Mouse (Mus musculus) Muller cell, postnatal 12 days (primary cell): ENCODE data around the gene Tnfrsf8.
"Not testable (repeated sequence)": the region's sequence is repeated elsewhere in the genome, so short reads cannot be mapped to it uniquely, and the experiment has no call there.

Experiments
- DNase-seq: peaks from one replicate; pipeline ENCODE4 v3.0.0-alpha.2; 2015; ENCODE audit errors: inconsistent ontology term

Tnfrsf8 gene

DNA sequence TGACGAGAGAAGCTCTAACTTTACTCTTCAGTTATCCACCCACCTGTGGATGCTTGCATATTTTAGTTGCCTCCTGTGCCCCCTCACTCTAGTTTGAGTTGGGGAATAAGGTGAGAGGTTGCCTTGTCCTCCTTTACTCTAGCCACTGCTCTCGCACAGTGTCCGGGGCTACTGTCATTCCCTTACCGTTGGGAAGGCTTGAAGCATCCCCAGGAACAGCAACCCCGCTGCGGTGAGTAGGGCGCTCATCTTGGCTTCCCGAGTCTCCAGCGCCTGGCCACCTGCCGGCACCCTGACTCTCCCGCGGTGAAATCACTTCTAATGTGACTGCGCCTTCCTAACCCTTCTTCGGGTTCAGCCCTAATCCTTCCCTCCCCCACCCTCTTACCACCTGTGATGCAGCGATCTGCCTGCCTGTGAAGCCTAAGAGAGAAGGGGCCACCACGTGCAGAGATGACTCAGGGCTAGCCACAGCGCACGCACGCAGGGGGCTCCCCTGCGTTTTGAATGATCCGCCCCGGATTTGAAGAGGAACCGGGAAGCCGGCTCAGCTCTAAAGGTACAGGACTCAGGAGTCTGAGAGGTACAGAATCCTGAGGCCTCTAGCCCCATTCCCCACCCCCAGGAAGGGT lies at the start of gene Tnfrsf8:
Gene Tnfrsf8, minus strand, starts transcription at position 329 of the 632 bp plus-strand sequence.
- no peak for DNase-seq

DNA sequence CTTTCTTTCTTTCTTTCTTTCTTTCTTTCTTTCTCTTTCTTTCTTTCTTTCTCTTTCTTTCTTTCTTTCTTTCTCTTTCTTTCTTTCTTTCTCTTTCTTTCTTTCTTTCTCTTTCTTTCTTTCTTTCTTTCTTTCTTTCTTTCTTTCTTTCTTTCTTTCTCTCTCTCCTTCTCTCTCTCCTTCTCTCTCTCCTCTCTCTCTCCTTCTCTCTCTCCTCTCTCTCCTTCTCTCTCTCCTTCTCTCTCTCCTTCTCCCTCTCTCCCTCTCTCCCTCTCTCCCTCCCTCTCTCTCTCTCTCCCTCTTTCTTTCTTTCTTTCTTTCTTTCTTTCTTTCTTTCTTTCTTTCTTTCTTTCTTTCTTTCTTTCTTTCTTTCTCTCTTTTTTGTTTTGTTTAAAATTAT lies 46.7 kb upstream of the Tnfrsf8 start:
- not testable (repeated sequence) for DNase-seq

DNA sequence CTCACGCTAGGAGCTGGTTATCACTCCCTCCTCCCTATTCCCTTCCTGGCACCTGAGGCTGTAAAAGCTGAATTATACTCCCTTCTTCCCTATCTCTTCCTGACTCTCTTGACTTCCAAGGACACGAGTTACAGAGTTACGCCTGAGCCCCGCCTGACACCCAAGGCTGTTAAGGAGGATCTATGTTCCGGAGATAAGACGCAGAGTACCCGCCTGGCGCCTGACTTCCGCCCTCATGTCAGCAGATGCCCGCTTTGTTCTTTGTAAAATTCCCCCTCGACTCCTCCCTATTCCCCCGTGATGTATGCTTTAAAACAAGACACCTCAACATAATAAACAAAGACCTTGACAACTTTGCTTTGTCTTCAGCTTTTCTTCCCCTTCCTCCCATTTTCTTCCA lies 46.1 kb upstream of the Tnfrsf8 start:
- DNase-seq, result no peak

DNA sequence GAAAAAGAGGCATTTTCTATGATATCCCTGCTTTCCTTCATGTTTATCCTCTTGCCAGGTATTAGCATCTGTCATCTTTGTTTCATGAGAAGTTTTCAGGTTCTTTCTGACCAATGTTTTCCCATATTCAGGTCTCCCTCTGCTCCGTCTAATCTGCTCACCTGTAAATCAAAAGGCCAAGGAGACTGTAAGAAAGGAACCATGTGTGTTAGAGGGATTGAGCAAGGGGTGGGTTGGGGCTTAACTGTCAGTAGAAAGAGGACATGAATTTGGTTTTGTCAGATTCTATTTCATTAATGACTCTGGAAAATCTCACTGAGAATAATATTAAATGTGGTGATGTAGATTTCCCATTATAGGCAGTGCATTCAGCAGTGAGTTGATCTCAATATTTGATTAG lies 45.6 kb upstream of the Tnfrsf8 start:
- DNase-seq, result no peak

DNA sequence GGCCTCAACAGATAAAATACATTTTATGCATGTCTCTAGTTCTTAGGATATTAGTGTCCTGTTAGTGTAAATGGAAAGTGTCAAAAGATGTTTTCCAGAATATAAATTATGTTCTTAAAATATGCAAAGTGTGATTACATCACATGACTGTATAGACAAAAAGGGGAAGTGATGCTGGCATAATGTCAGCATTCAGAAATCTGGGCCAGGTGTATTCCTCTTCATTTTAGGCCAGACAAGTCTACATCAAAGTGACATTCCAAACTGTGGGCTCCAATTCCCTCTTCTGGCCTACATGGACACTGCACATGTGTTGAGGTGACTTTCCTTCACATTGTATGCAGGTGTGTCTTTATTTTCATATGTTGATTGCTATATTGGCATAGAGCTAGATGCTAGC lies 41.3 kb upstream of the Tnfrsf8 start:
- DNase-seq, result no peak

DNA sequence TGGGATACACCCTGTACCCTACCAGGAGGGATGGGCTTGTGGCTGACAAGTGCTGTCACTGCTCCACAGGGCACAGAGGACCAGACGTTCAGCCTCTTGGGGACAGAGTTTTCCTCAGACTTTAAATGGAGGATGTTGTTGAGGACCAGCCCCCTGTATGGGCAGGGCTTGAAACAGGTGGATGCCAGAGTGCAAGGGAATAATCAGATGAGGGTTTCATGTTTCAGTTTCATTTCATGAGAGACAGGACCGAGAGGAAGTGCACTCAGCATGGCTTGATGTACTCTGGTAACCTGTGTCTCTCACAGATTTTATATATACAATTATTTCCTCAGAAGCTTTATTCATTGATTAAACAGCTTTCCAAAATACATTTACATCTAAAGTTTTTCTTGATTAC lies 38.9 kb upstream of the Tnfrsf8 start:
- no peak for DNase-seq

DNA sequence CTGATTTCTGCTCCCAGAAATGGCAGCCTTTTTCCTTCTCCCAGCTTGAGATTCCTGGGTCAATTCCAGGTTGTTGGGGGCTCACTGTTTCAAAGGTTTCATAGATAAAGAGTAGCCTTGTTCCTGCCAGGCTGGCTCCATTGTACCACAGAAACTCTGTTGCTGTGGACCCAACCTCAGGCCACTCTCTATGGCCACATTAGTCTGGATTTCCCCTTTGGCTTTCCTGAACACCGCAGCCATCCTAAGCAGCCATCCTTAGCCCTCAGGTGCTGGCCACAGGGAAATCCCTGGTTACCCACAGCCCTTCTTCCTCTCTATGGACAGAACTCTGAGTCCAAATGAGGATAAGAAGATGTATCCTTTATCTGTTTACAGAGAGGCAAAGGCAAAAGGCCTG lies 30.0 kb upstream of the Tnfrsf8 start:
- DNase-seq, result no peak

DNA sequence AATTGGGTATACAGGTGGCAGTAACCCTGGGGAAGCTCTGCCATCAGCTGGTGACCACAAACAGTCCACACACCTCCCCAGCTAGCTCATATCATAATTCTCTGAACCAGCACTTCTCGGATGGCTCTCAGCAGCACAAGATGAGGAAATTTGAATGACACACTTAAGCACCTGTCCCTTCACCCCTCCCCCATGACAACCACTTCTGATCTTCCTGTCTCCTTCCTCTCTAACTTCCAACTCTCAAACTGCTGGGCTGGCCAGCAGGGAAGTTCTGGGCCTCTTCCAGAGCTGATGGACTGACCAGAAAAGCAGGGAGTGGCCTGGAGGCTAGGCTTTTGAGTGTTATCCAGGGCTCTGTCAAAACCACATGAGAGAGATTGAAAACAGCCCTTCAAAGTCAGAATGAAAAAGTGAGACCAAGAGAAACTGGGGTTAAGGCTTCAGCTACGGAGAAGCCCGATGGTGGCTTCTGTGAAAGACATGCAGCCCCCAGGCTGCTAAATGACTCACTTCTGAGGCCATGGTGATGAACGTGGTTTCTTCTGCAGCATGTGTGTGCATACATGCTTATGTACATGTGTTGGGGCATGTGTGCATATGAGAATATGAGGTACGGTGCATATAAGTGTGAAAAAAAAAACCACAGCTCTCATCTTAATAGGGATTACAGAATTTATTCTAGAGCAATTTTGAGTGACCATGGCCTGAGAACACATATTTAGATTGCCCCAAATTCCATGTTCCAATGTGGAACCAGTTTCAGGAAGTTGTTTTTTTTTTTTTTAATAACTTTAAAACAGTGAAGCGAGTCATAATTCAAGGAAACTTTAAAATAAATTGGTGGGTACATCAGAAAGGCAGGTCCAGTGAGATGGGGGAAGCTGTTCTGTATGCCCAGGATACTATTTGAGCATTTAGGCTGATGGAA lies 27.2 kb upstream of the Tnfrsf8 start:
- DNase-seq, result no peak

DNA sequence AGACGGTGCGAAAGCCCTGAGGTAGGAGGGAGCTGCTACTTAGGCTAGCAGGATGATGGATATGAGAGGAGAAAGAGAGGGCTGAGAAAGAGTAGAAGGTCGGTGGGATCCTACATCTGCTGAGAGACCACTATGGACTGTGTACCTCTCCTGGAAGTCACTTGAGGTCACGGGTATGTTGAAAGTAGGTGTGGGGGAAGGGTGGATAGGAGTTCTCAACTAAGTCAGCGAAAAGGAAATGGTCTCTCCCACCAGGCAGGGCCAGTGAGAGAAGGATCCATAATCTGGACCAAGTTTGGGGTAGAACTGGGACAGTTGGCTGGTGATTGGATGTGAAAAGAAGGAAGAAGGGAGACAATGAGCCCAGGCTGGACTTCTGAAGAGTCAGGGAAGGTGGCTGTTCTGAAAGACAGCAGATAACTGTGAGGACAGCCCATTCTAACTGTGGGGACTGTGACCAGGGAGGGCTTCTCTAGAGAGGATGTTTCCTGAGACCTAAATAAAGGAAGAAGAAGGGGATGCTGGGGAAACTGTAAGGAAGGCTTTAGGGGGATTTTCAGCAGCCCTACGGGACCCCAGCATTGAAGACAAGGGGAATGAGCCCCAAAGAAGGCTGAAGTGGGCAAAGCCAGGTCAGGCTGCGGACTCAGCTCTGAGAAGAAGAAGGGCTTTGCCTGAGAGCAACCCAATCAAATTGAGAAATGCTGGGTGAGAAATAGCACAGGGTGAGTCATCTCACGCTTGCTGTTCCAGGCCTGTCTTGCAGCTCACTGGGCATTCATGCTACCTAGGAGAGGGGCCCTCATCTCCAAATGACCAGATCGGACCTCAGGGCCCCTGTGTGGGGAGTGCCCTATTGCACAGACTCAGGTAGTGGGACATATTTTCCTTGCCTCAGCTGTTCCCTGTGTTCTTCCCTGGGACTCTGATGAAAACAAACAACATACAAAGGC lies 23.2 kb upstream of the Tnfrsf8 start:
- DNase-seq, result no peak

DNA sequence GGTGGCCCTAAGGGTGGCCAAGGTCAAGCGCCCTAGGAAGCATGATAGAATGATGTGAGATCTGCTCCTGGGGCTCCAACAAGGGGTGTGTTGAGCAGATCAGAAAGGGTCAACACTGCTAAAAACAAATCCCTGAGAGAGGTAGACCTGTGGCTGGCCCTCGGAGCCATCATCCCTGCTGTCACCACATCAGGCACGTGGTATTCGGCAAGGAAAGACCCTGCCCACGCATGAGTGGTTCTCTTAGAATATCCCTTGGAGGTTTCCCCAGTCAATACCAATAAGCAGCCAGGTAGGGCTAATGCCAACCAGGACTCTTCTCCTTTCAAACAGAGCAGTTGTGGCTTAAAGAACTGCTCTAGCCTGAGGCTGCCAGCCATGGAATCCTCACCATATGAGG lies 21.6 kb upstream of the Tnfrsf8 start:
- DNase-seq, result no peak

DNA sequence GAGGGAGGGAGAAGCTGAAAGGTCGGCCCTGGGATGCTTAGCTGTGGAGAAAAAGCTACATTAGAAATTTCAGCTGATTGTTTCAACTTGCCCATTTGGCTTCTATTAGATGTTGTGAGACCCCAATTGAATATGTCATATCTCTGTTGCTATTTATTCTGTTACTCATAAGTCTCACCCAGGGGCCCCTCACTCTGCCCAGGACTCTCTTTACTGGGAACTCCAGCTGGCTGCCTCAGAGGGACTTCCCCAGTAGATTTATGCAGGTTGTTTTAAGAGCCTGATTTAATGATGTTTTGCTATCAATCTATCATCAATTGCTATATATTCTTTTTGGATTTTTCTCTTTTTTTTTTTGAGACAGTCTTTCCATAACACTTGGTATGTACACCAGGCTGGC lies 21.1 kb upstream of the Tnfrsf8 start:
- DNase-seq, result no peak

DNA sequence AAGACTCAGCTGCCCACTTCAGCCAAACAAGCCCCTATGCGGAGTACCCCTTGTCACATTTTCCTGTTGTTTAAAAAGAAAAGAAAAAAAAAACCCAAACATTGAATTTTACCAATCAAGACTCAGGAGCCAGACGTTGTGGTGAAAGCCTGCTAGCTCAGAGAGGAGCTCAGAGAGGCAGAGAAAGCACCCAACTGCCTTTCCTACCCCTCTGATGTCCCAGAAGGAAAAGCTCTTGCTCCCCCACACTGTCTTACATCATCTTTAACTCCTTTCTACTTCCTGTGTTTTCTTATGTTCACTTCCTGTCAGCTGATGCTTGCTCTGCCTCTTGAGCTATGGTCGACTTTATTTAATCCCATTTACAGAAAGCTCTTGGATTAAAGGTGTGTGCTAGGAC lies 8.7 kb upstream of the Tnfrsf8 start:
- DNase-seq, result no peak

DNA sequence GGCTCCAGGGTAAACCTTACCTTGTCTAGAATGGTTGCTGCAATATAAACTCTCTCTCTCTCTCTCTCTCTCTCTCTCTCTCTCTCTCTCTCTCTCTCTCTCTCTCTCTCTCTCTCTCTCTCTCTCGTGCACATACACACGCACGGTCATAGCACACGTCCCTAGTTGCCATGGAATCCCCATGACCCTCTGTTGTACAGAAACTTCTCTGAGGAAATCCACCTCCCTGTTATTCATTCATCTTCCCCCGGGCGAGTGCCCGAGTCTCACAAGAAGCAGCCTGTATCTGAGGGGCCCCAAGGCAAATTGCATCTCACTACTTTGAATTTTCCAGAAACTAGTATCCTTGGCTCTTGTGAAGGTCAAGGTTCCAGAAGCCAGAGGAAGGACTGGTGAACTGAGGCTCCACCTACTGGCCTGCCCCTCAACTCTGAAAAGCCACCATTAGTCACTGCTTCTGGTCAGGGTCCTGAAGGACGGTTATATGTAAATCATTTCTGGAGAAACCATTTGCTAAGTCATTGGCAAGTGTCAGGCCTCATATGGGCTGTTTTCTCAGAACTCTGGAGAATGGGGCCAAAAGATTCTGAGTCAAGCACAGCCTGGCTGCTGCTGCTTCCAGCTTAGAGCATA lies 8.1 kb upstream of the Tnfrsf8 start:
- DNase-seq, result no peak

DNA sequence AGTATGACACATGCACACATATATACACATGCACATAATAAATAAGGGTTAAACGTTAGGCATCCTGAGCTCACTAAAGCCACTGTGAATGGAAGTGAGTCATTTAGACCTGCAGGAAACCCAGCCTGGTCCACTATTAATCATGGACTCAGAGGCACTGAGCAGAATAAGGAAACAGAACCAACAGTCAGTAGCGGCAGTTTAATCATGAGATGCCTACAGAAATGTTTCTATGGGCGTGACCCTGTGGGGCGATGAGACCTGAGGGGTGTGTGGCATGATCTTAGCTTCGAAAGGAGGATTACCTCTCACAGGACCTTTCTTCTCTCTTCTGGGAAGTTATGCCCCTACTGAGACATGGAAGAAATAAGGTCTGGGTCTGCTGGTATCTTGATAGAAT lies 7.2 kb upstream of the Tnfrsf8 start:
- no peak for DNase-seq

DNA sequence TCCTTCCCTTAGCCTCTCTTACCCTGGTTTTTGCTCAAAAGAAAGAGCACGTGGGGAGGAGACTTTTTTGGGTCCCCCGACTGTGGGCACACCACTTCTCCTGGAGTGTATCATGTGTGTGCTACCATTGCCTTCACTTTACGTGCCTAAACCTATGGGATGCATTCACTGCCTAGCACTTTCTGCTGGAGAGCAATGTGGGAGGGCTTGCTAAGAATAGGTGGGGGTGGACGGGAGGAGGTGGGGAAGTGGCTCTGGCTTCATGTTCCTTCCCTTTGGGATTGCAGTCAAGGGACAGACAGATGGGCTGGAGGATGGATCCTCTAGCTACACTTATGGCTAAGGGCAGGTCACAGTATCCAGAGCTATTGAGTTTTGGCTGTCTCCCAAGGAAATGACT lies 5.7 kb upstream of the Tnfrsf8 start:
- DNase-seq, result no peak

DNA sequence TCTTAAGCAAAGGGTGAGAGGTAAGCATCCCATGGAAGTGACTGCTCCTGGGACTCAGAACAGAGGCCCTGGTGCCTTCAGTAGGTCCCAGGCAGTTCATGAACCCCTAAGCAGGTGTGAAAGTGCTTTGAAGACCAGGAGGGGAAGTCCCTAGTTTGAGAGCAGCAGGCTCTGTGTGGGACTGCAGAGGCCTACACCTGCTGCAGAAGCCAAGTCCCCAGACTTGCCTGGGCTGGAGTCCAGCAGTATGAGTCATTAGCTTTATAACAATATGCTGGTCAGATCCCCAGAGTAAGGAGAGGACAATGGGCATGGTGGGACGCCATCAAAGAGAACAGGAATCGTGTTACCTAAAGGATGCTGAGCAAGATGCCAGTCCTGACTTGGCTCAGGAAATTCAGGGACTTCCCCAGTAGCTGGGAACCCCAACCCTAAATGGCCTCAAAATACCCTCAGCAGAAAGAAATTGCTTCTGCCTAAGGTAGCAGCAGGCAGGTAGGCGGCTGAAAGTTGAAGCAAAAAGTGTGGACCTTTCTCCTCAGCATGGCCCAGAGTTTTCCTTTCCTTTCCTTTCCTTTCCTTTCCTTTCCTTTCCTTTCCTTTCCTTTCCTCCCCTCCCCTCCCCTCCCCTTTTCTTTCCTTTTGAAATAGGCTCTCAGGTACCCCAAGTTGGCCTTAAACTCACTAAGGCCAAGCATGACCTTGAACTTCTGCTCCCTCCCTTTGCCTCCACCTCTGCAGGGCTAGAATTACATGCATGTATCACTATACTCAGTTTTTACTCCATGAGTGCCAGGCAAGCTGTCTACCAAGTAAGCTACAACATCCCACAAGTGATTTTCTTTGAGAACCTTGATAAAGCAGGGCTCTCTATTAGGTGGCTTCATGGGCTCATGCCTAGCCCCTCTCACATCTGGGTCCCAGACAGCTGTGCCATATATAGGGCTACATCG lies 4.6 kb upstream of the Tnfrsf8 start:
- peak; percentile 58 for DNase-seq

DNA sequence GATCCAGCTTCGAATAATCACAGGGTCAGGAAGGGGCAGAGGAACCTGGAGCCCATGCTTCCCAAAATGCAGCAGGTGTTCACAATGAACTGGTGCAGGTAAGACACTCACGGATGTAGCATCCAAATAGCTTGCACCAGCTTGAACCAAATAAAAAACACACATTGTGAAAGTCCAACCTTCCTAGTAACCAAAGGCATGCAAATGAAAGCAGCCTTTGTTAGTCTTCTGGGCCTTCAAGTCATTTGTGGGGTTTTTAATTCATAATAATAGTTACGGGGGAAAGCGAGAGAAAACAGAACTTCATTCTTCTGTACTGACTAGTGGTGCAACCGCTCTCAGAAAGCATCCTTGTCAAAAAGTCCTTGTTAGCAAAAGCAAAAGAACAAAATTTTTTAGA lies 1.7 kb upstream of the Tnfrsf8 start:
- DNase-seq, result no peak

DNA sequence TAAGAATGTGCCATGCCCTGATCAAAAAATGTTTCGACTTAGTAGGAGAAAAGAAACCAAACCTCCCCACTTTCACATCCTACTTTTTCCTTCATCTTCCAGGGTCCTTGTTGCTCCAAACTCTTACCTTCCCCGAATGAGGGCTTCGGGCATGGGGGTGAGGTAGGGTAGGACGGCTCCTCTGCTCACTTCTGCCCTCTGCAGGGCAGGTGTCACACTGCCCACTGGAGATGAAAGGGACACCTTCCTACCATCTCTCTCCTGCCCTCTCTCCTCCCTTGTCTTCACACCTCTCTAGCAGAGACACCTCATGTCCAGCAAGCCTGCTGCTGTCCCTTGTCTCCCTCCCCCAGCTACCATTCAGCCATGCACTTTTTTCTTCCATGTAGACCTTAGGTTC lies 998 bp downstream of the Tnfrsf8 start:
- no peak for DNase-seq

DNA sequence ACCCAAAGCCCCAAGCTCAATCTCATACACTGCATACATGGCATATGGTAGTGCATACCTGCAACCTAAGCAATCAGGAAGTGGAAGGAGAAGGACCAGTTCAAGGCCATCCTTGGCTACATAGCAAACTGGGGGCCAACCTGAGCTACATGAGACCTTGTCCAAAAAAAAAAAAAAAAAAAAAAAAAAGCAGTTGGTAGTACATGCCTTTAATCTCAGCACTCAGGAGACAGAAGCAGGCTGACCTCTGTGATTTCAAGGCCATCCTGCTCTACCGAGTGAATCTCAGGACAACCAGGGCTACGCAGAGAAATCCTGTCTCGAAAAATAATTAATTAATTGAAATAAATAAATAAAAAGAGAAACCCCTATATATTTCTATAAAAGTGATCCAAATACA lies 1.7 kb downstream of the Tnfrsf8 start:
- DNase-seq, result no peak

DNA sequence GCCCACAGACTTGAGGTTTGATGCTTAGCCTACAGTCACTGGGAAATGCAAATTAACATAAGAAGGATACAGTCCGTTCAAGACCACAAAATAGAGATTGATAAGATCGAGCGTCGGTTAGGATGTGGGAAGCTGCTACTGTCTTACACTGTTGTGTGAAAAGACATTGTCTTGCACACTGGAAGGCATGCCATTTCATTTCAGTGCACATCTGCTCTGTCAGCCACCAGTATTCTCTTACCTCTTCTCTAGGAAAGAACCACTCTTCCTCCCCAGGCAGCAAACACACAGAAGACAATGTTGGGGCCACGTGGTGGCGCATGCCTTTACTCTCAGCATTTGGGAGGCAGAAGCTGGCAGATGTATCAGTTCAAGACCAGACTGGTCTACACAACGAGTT lies 2.4 kb downstream of the Tnfrsf8 start:
- no peak for DNase-seq

DNA sequence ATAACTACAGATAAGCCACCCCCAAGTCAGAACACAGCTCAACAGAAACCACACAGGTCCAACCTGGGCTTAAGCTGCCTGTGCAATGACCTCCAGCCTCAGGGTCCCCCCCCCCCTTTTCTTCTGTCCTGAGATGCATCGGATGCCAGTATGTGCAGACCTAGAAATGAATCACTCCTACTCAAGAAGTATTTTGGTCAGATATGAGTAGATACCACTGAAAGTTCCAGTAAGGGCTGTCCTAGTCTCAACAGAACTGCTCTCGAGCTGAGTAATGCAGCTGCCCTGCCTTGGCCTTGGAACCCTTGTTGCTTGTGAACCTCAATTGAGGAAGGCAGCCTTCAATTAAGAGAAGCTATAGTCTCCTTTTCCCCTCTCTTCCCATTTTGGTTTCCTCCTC lies 4.1 kb downstream of the Tnfrsf8 start:
- no peak for DNase-seq
